Mouse (Mus musculus) olfactory bulb, adult 2 months (tissue): Measurements from ENCODE around the gene Bbs9.

Experiments
- CTCF ChIP-seq: fragments of 200-500 bp; IDR thresholded peaks from 2 replicates; pipeline ENCODE4 v1.5.1; 2012; ENCODE audit warnings: low read depth, mild to moderate bottlenecking, low read length, moderate library complexity; ENCODE audit not compliant: insufficient read depth
- POLR2A ChIP-seq: fragments of 200-500 bp; IDR thresholded peaks from 2 replicates; pipeline ENCODE4 v1.6.1; 2012; ENCODE audit warnings: mild to moderate bottlenecking, low read depth, low read length, moderate library complexity; ENCODE audit not compliant: insufficient read depth

DNA sequence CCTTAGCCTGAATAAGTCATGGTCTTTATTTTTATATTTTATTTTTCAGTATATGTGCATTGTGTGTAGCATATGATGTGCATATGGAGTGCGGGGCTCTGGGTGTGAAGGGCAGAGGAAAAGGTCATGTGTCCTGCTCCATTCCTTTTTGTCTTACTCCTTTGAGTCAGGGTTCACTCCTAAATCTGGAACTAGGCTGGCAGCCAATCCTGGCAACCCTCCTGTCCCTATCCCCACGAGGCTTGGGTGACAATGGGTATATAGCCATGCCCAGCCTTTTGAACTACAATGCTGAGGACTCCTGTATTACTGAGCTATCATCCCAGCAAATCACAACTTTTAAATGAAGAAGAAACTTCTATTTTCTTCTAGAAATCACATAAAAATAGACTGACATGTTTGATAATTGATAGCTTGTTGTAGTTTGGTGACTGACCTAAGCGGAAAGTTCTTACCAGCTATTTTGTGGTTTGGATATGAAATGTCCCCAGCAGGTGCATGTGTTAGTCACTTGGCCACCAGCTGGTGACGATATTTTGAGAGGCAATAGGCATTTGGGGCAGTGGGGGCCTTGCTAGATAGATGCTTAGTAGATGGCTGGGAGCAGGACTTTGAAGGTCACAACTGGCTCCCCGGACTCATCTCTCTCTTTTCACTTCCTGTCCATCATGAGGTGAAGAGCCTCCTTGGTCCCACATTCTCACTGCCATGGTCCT is 300.9 kb downstream of the Bbs9 start:
- no peak for TF ChIP-seq CTCF
- TF ChIP-seq POLR2A, result no peak
